Mouse (Mus musculus) lung, postnatal 0 days (tissue): Measurements from ENCODE around the gene Slc25a33.

Experiments
- CTCF ChIP-seq: IDR thresholded peaks from 2 replicates; pipeline ENCODE4 v1.5.1; 2016; ENCODE audit warnings: antibody characterized with exemption, mild to moderate bottlenecking
- EP300 ChIP-seq: IDR thresholded peaks from 2 replicates; pipeline ENCODE4 v1.6.1; 2016; ENCODE audit warnings: antibody characterized with exemption, mild to moderate bottlenecking, control low read depth

- TF ChIP-seq CTCF (no peak), EP300 (no peak)
Observed at GRCm38 (mm10) chr4:149732800-149733199, 41.3 kb downstream of the Slc25a33 start.
